10 mouse cellular contexts compared by ENCODE assay signal in the genomic region with DNA sequence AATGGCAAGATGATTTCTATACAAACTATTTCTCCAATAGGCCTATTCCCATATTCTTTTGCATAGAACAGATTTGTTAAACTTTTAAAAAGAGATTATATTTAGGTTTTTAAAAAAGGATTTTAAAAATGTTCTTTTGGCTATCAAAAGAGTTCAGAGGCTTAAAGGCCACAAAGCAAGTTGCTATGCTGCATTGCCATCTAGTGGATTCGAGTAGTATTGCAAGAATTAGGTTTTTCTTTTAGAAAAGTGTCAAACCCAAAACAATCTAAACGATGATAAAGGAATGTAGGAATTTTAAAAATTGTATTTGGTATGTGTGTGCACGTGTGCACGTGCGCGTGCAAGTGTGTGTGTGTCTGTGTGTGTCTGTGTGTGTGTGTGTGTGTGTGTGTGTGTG.
A peak's percentile ranks its signal among the peaks of the same experiment; 100 is the strongest.
DNase-seq lines count a peak whose midpoint lies in the region; ATAC-seq and TF ChIP-seq lines count a peak whose summit lies in the region.
"Had no signal": no experiment of that assay in that cellular context is flagged by ENCODE, and none has a peak within 500 bp of the region (broad histone marks: within the 10 kb centered on the region; RNA-seq: fewer than 3 reads in every experiment).

No protein-coding gene starts in this region.

- no peak overlapping the region for H3K4me3 ChIP-seq in layer of hippocampus, adult 2 months
- H3K4me3 ChIP-seq: heart, embryonic 10.5 days; myocyte had no signal

- peak in 1 of 2 experiments; percentile 27 for DNase-seq in layer of hippocampus, adult 2 months (ENCODE audit: low spot score in 2 of 2)
- DNase-seq in layer of hippocampus, adult 8-10 months (ENCODE audit: low spot score in 2 of 2): no peak
- peak; percentile 11 for DNase-seq in MEL-GATA-1-ER (ENCODE audit: extremely low read depth, low read depth)
- no peak for DNase-seq in gastrocnemius, postnatal 10 days
- DNase-seq: cerebellum, postnatal 36 days had no signal

- TF ChIP-seq CTCF in layer of hippocampus, adult 2 months (conservative IDR thresholded peaks at IDR 0.05): peak; percentile 83

- no peak overlapping the region for H3K27ac ChIP-seq in layer of hippocampus, adult 2 months
- H3K27ac ChIP-seq: heart, embryonic 10.5 days had no signal

- ATAC-seq in CD4-positive, CD25-positive, alpha-beta regulatory T cell, adult 4 months: peak; percentile 55
- peak; percentile 50 for ATAC-seq in inflammation-experienced regulatory T-cells, adult 6 months
- ATAC-seq in erythroblast, adult 5-6 weeks (replicated peaks; ENCODE audit: low FRiP score, poor library complexity, severe bottlenecking): no peak
